Mouse (Mus musculus): ENCODE measurements around the gene Hsf4.

Gene Hsf4

GRCm38 (mm10) chr8:105258911-105259720, 10.5 kb upstream of the Hsf4 start:
- DNase-seq (ENCODE audit: low read depth, low spot score) = no peak

- DNase-seq (ENCODE audit: low read depth, low spot score) = peak; percentile 84
These were observed 9.8 kb upstream of the Hsf4 start for GRCm38 (mm10) chr8:105259721-105260320.

- no peak for DNase-seq (ENCODE audit: low read depth, low spot score)
These were observed 9.1 kb upstream of the Hsf4 start for GRCm38 (mm10) chr8:105260371-105261099.

DNA sequence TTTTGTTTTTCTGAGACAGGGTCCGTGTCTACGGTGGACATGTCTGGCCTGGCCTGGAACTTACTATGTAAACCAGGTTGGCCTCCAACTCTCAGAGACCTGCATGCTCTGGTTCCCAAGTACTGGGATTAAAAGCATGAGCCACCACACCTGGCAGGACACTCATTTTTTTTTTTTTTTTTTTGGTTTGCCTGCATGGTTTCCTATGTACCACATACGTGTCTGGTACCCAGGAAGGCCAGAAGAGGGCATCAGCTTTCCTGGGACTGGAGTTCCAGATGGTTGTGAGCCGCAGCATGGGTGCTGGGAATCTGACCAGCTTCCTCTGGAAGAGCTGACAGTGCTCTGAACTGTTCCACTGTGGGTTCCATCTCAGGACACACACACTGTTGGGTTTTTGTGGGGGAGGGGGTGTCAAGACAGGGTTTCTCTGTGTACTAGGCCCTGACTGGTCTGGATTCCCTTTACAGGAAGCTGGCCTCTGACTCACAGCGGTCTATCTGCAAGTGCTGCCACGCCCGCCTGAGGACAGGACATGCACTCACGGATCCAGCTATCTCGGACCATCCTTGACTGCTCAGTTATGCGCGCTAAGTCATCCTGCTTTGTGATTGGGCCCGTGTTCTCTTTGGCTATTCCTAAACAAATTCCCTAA, 8.1 kb upstream of the Hsf4 start:
- DNase-seq (ENCODE audit: low read depth, low spot score) = no peak

- DNase-seq (ENCODE audit: low read depth, low spot score) = peak; percentile 30
These were observed 6.2 kb upstream of the Hsf4 start for GRCm38 (mm10) chr8:105263244-105263912.

- peak; percentile 85 for DNase-seq (ENCODE audit: low read depth, low spot score)
These were observed 5.3 kb upstream of the Hsf4 start, which contains the start of the genes Tradd and Fbxl8 for GRCm38 (mm10) chr8:105264024-105264982. Tradd (minus strand) TSS chr8:105264609. Fbxl8 (plus strand) TSS chr8:105264648.

GRCm38 (mm10) chr8:105265128-105265527, 4.5 kb upstream of the Hsf4 start:
- peak; percentile 82 for DNase-seq (ENCODE audit: low read depth, low spot score)

GRCm38 (mm10) chr8:105266775-105267174, 2.8 kb upstream of the Hsf4 start:
- peak; percentile 66 for DNase-seq (ENCODE audit: low read depth, low spot score)

GRCm38 (mm10) chr8:105268342-105269074, 1.1 kb upstream of the Hsf4 start:
- no peak for DNase-seq (ENCODE audit: low read depth, low spot score)

DNA sequence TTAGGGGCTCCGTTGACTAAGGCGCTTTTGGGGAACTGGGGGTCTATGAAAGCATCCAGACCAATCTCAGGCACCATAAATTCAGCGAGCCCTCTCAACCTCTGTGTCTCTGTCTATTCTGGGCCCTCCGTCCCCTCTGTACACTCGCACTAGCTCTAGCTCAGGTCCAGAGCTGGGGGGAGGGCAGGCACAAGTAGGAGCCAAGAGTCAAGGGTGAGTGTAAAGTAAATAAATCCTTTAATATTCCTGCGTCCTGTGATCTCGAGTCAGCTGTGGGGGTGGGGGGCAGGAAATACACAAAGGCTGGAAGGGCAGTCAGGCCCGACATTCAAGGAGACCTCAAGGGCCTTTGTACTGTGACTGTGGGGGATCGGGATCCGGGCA, 534 bp upstream of the Hsf4 start:
- no peak for DNase-seq (ENCODE audit: low read depth, low spot score)

DNA sequence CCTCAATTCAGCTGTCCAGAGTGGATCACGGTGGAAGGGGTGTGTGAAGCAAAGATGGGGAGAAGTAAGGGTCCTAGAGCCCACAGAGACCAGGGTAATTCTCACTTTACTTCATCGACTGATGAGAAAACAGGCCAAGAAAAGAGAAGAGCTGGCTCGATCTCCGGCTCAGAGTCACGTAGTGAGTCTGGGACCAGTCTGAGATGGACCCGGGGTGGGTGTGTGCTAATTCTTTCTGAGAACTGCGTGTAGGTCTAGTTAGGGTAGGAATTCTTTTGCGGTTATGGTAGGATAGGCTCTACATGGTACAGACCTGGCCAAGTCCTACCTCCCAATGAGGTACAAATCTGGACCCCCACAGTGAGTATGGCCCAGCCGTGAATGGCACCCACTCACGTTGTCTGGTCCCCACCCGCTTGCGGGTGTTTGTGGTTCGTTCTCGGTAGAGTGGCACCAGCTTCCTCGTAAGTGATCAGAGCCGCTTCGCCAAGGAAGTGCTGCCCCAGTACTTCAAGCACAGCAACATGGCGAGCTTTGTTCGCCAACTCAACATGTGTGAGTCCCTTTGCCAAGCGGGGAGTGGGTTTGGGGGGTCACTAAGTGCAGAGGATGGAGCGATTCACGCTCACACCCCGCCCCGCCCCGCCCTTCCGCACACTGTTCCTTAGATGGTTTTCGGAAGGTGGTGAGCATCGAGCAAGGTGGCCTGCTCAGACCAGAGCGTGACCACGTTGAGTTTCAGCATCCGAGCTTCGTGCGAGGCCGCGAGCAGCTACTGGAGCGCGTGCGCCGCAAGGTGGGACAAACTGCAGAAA, 707 bp downstream of the Hsf4 start:
- peak; percentile 46 for DNase-seq (ENCODE audit: low read depth, low spot score)

- DNase-seq (ENCODE audit: low read depth, low spot score) = peak; percentile 43
These were observed 1.2 kb downstream of the Hsf4 start for GRCm38 (mm10) chr8:105270916-105271186.

DNA sequence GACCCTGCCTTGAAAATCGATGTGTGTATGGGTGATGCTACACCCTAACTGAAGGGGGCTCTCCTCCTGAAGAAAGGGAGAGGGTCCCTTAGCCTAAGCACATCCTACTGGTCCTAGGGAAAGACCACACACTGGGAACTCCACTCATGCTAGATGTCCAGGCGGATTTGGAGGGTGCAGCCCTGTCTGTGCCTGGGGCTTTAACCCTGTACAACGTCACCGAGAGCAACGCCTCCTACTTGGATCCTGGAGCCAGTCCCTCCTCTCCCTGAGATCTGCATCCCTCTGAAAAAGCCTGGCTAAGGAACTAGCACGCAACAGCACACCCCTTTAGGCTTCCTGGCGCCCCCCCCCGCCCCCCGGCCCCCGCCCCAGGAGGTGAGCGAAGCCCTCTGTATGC, 5.8 kb downstream of the Hsf4 start:
- DNase-seq (ENCODE audit: low read depth, low spot score) = no peak

GRCm38 (mm10) chr8:105275840-105276239, 6.2 kb downstream of the Hsf4 start, which contains the start of gene Nol3:
Nol3 (plus strand) TSS chr8:105276140.
- no peak for DNase-seq (ENCODE audit: low read depth, low spot score)

DNA sequence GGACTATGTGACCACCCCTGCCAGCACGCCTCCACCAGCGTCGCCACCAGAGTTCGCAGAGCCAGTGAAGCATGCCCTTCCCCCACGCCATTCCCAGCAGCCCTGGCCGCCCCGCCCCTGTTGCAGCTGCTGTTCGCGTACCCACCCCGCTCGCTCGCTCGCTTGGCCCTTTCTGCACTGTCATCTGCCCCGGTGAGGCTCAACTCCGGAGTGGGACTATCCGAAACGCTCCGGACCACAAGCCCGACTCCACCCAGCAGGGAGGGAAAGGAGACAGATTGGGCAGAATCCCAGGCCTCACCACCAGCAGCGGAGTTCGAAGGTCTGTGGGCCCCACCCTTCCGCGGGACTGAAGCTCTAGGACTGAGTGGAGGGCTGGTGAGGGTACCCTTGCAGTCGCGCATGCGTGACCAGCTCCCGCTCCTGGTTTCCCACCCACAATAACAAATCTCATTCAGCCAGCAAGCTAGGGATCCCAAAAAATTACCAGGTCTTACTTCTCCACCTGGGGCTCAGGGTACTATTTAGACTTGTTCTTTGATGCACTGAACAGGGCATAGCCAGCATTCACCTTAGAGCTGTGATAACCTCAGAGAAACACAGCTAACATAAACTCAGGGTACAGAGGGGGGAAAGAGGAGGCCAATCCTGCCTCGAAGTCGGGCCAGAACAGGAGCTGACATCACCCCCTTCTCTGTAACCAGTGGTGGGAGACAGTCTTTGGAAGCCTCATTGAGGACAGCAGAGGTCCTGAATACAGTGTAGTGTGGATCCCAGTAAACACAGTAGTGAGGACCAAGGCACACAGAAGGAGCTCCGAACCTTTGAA, 6.9 kb downstream of the Hsf4 start:
- DNase-seq (ENCODE audit: low read depth, low spot score) = peak; percentile 31

GRCm38 (mm10) chr8:105278911-105279334, 9.3 kb downstream of the Hsf4 start:
- peak; percentile 73 for DNase-seq (ENCODE audit: low read depth, low spot score)

DNA sequence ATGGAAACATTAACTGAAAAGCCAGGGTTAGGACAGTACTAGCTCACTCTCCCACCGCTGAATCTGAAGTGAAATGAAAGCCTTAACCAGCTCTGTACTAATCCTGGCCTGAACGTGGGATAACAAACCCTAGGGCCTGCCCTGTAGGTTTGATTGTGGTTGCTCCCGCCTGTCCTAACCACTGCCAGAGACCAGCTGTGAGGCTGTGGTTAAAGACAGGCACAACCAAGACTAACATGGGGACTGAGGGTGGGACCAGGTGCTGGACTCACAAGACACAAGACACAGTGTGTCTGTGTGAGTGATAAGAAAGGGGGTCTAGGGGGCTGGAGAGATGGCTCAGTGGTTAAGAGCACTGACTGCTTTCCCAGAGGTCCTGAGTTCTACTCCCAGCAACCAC, 11.0 kb downstream of the Hsf4 start:
- no peak for DNase-seq (ENCODE audit: low read depth, low spot score)

DNA sequence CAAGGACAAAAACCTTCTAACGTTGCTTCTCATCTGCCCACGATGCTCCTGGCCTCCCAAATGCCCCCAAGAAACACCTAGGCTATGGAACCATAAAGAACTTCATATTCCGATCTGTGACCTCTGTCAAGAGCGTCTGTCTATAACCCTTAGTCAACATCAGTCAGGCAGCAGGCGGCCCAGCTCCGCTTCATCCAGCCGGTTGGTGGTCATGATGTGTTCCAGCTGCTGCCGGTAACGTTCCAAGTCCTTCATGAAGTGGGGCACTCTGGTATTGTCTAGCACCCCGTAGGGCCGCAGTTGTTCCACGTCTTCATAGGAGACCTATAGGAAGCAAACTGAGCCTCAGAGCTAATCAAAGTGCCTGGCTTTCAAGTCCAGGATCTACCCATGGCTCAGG, 12.2 kb downstream of the Hsf4 start:
- no peak for DNase-seq (ENCODE audit: low read depth, low spot score)

All from CD4-positive, CD25-positive, alpha-beta regulatory T cell, adult 2 months (primary cell).